Mouse (Mus musculus) stomach, embryonic 15.5 days (tissue): Measurements from ENCODE around the gene Tdrd3. TPM values are rescaled to one million over a fixed set of nuclear protein-coding genes. Genes with fewer than 3 reads are reported as not detected.
A peak's percentile ranks its signal among the peaks of the same experiment; 100 is the strongest.

ENCODE experiments used
- ATAC-seq: fragments of 200-750 bp; cut with Nextera tagmentation; 2 replicates; pipeline ENCODE4 v1.8.0; 2017; ENCODE audit warnings: low read depth, moderate number of reproducible peaks, moderate TSS enrichment; ENCODE audit not compliant: insufficient read depth, low FRiP score
- H3K27ac ChIP-seq: fragments of 300-500 bp; sonication (generic); 2 replicates; pipeline ENCODE4 v1.5.1; 2015; ENCODE audit warnings: mild to moderate bottlenecking, inconsistent platforms
- H3K27me3 ChIP-seq: fragments of 300-500 bp; sonication (generic); replicated peaks from 2 replicates; pipeline ENCODE4 v1.6.1; 2015; ENCODE audit warnings: inconsistent platforms
- H3K36me3 ChIP-seq: fragments of 300-500 bp; sonication (generic); 2 replicates; pipeline ENCODE4 v1.6.1; 2015; ENCODE audit warnings: inconsistent platforms
- H3K4me1 ChIP-seq: fragments of 300-500 bp; sonication (generic); 2 replicates; pipeline ENCODE4 v1.6.1; 2015; ENCODE audit warnings: inconsistent platforms
- H3K4me2 ChIP-seq: fragments of 300-500 bp; sonication (generic); 2 replicates; pipeline ENCODE4 v1.6.1; 2015; ENCODE audit warnings: mild to moderate bottlenecking, inconsistent platforms
- H3K4me3 ChIP-seq: fragments of 300-500 bp; sonication (generic); replicated peaks from 2 replicates; pipeline ENCODE4 v1.5.1; 2015; ENCODE audit warnings: inconsistent platforms
- H3K9ac ChIP-seq: fragments of 300-500 bp; sonication (generic); 2 replicates; pipeline ENCODE4 v1.6.1; 2015; ENCODE audit warnings: inconsistent platforms
- H3K9me3 ChIP-seq: fragments of 300-500 bp; sonication (generic); 2 replicates; pipeline ENCODE4 v1.6.1; 2016; ENCODE audit warnings: inconsistent platforms
- WGBS: fragments of 180-500 bp; shearing (Covaris S2); methylation state at CpG from one replicate; pipeline ENCODE4 v1.1.7; 2015; 5-methylcytosine and 5-hydroxymethylcytosine counted together
- polyA plus RNA-seq: library from polyadenylated mRNA; unstranded; fragments of >200 nt; fragmentation: Nextera tagmentation; extraction: Ambion mirVana; gene quantifications from 2 replicates; pipeline ENCODE4 v1.2.1, GENCODE M21; 2015

Gene Tdrd3
- polyA plus RNA-seq, result 24.2 and 26.1 TPM in 2 replicates

DNA sequence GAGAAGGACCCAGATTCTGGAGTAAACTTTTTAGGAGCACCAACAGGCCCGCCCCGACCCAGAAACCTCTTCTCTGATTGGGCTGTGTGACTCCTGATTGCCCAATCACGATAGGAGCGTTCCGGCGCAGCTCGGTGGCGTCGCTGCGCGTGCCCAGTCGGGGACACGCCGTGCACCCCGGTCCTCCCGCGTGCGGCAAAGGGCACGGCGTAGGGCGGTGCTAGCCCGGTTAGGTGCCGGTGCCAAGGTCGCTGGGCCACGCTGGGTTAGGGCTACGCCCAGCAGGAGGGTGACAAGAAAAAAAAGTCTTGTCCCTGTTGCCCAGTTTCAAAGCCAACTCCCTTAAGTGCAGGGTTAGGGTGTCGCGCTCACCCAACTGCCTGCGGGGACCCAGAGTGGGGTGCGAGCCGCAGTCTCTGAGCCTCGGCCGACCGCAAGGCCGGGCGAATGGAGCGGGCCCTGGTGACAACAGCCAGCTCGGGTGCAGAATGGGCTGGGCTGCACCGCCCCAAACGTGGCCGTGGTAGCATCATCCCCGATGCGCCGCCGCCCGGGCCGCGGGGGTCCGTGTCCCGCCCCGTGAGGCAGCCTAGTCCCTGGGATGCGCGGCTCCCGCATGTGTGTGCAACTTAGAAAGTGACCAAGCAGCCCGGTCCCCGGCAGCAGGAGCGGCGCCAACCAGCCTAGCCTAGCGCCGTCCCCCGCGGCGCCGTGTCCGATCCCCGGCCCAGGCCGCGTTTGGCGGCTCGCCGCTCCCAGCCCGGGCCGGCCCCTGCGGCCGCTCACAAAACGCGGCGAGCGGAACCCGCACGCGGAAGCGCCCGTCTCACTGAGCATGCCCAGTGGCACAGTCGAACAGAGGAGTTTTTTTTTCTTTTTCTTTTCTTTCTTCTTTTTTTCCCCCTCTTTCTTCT lies at the start of gene Tdrd3:
Tdrd3 (plus strand) TSS at position 832 of the 914 bp plus-strand sequence.
- H3K9me3 ChIP-seq, result no peaks in the 10 kb centered on the region
- peak within 1 kb of the TSS; percentile 80 for H3K4me2 ChIP-seq
- no peaks in the 10 kb centered on the region for H3K36me3 ChIP-seq
- H3K4me1 ChIP-seq, result 0 out of 2 replicates have a peak, but pooled peaks cover 3% of the 10 kb centered on the region
- peak within 1 kb of the TSS; percentile 89 for H3K4me3 ChIP-seq
- peak; percentile 96 for ATAC-seq
- no peaks in the 10 kb centered on the region for H3K27me3 ChIP-seq
- WGBS, result under 1% methylated on average over 85 of the region's 85 CpGs
- peak within 1 kb of the TSS; percentile 100 for H3K27ac ChIP-seq
- H3K9ac ChIP-seq, result peak within 1 kb of the TSS; percentile 82

DNA sequence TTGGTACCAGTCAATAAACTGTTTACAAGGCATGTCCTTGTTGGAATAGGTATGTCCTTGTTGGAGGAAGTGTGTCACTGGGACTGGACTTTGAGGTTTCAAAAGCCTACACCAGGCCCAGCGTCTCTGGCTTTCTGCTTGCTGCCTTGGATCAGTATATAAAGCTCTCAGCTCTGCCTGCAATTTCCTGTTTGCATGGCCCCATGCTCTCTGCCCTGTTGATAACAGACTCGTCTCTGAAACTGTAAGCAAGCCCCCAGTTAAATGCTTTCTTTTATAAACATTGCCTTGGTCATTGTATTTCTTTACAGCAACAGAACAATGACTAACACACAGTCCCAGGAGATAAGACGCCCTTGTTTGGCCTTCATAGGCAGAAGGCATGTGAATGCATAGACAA lies 49.3 kb upstream of the Tdrd3 start:
- Histone ChIP-seq H3K4me2 (no peak overlapping the region), H3K9me3 (no peaks in the 10 kb centered on the region), H3K36me3 (no peaks in the 10 kb centered on the region), H3K4me1 (no peaks in the 10 kb centered on the region), H3K27me3 (no peaks in the 10 kb centered on the region), H3K27ac (no peak overlapping the region), H3K9ac (no peak overlapping the region), H3K4me3 (no peak overlapping the region)
- ATAC-seq, result no peak
- 26% methylated on average over 3 of the region's 3 CpGs for WGBS

DNA sequence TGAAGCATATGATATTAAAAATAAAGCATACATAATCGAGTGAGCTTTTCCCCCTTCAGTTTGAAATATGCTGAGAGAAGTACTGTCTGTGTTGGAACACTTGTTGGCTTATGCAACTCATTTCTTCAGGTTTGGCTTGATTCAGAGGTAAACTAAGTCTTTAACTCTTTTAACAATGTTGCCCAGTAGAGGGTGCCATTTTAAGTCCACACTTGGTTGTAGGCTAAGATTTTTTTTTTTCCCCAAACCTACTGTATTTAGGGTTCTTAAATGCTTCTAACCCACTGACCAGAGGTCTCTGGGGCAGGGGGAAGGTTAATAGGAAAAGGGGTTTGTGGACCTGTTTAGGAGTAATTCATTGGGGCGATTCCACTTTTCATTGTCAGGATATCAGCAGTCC lies 33.4 kb upstream of the Tdrd3 start:
- H3K27ac ChIP-seq, result no peak overlapping the region
- no peaks in the 10 kb centered on the region for H3K27me3 ChIP-seq
- no peaks in the 10 kb centered on the region for H3K36me3 ChIP-seq
- no peak overlapping the region for H3K9ac ChIP-seq
- H3K4me3 ChIP-seq, result no peak overlapping the region
- H3K9me3 ChIP-seq, result no peaks in the 10 kb centered on the region
- 60% methylated on average over 2 of the region's 2 CpGs for WGBS
- no peaks in the 10 kb centered on the region for H3K4me1 ChIP-seq
- no peak overlapping the region for H3K4me2 ChIP-seq
- ATAC-seq, result no peak

DNA sequence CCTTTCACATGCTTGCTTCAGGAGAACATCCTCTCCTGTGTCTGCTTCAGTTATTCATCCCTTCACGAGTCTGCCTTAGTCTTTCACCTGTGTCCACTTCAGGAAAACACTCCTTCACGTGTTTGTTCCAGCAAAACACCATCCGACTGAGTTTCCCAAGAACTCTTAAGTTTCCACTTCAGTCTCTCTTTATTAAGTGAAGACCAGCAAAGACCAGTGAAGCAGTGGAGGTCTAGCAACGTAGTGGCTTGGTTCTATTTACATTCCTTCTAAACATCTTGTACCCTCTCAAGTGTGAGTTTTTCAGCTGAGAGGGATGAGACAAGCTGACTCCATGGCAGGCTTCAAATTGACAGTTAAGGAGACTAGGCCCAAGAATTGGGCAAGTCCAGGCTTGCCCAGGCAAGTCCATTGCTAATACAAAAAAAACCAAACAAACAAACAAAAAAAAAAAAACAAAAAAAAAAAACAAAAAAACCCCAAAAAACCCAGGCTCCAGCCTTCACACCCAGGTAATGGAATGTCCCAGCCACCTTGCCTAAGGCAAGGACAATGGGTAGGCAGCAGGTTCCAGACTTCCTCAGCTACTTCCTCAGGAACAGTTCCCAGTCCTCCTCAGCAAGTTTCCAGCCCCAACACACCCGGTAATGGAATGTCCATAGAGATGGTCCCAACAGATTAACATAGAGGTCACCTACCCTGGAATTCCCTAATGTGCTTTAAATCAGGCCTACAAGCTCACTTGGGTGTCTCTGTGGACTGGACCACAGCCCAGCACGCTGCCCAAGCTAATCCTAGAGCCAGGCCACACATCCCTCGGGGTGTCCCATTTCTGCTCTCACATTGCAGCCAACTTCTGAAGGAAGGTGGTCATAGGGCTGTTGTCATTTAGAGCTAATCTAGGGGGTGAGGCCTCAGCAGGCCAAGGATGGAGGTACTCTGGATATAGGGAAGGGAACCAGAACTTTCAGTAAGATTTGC lies 31.9 kb upstream of the Tdrd3 start:
- H3K4me1 ChIP-seq, result no peaks in the 10 kb centered on the region
- no peaks in the 10 kb centered on the region for H3K36me3 ChIP-seq
- no peaks in the 10 kb centered on the region for H3K9me3 ChIP-seq
- WGBS, result 80% methylated on average over 7 of the region's 7 CpGs
- H3K9ac ChIP-seq, result no peak overlapping the region
- H3K27ac ChIP-seq, result no peak overlapping the region
- no peak overlapping the region for H3K4me3 ChIP-seq
- no peak overlapping the region for H3K4me2 ChIP-seq
- ATAC-seq, result no peak
- H3K27me3 ChIP-seq, result no peaks in the 10 kb centered on the region

DNA sequence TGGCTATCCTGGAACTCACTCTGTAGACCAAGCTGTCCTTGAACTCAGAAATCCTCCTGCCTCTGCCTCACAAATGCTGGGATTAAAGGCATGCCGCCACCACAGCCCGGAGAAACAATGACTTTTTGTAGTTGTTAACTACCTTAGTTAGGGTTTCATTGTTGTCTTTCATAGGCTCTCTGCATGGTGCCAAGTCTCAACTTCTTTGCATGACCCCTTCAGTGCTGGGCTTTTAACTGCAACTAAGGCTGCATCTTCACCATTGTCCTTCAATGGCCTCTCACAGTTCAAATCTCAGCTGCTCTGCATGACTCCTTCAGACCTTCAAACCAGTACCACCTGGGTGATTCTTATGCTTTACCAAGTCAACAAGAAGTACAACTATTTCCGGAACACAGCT lies 23.3 kb upstream of the Tdrd3 start:
- Histone ChIP-seq H3K27ac (no peak overlapping the region), H3K9ac (no peak overlapping the region), H3K36me3 (no peaks in the 10 kb centered on the region), H3K4me2 (no peak overlapping the region), H3K4me3 (no peak overlapping the region), H3K4me1 (no peaks in the 10 kb centered on the region), H3K9me3 (no peaks in the 10 kb centered on the region), H3K27me3 (no peaks in the 10 kb centered on the region)
- 90% methylated on average over 3 of the region's 3 CpGs for WGBS
- ATAC-seq, result no peak

DNA sequence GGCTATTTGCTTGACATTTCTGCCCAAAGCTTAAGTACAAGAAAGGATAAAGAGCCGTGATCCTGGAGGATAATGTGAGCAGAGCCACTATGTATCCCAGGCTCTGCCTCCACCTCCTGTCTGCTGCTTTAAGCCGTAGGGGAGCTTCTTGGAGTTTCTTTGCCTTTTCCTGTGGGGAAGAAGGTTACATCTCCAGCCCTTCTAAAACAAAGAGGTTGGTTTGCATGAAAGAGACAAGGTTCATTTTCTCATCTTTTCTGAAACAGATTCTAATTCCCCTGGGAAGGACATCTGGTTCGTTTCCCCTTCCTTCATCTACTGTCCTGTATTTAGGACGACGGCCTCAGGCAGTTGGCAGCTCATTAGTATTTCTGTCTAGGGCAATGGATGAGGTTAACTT lies 19.8 kb upstream of the Tdrd3 start:
- 59% methylated on average over 5 of the region's 5 CpGs for WGBS
- no peak overlapping the region for H3K4me3 ChIP-seq
- H3K4me1 ChIP-seq, result no peaks in the 10 kb centered on the region
- H3K36me3 ChIP-seq, result no peaks in the 10 kb centered on the region
- no peak overlapping the region for H3K4me2 ChIP-seq
- no peak overlapping the region for H3K9ac ChIP-seq
- no peak overlapping the region for H3K27ac ChIP-seq
- no peak for ATAC-seq
- no peaks in the 10 kb centered on the region for H3K9me3 ChIP-seq
- H3K27me3 ChIP-seq, result no peaks in the 10 kb centered on the region

DNA sequence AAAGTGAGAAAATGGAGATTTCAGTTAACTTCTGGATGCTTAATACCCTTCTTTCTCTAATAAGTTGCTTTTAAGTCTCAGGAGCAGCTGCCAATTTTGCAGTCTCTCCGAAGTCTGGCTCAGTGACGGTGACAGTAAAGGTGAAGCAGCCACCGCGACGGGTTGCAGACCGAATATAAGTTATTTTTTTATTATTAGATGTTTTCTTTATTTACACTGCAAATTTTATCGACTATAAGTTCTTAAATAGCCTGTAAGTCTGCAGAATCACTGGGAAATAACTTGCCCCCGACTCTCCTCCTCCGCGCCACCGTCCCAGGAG lies 992 bp upstream of the Tdrd3 start:
- H3K4me1 ChIP-seq, result 0 out of 2 replicates have a peak, but pooled peaks cover 3% of the 10 kb centered on the region
- H3K4me2 ChIP-seq, result peak overlapping the region; percentile 80
- ATAC-seq, result no peak
- no peaks in the 10 kb centered on the region for H3K9me3 ChIP-seq
- WGBS, result 1% methylated on average over 11 of the region's 11 CpGs
- peak overlapping the region; percentile 9; the same call in 1 of the 2 replicates for H3K9ac ChIP-seq
- peak overlapping the region; percentile 89 for H3K4me3 ChIP-seq
- H3K27ac ChIP-seq, result peak overlapping the region; percentile 100; the same call in 1 of the 2 replicates
- H3K36me3 ChIP-seq, result no peaks in the 10 kb centered on the region
- no peaks in the 10 kb centered on the region for H3K27me3 ChIP-seq

DNA sequence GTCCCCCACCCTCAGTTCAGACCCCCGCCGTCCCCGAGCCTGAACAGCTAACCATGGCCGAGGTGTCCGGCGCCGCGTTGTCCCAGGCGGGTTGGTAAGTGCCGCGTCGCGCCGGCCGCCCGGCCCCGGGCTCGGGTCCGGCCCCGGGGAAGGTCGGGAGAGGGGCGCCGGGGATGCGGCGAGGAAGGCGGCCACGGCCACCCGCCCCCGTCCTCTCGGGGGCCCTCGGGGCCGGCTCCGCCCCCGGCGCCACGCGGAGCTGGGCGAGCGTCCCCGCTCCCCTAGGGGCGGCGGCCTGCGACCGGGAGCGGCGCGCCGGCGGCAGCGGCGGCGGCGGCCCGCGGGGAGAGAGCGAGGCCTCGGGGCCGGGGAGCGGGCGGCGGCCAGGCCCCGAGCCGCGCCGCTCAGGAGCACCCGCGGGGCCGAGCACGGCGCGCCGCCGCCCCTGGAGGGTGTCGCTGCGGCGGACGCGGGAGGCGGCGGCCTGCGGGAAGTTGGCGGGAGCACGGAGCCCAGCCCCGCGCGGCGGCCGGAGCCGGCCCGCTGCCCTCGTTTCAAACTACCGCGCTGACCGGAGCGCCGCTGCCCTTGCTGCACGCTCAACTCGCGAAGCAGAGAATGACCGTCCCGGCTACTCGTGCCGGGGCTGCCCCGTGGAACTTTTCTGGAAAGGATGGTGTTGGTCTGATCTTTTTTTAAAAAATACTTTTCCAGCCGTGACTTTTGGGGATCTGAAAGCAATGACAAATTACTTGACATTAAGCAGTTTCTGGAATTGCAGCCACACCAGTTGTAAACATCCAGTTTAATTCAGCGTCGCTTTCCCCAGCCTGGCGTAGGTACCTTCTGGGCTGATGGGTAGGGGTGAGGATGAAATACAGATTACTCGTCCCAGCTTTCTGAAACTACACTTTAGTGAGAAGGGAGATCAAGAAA lies 584 bp downstream of the Tdrd3 start:
- under 1% methylated on average over 92 of the region's 109 CpGs for WGBS
- Histone ChIP-seq H3K9me3 (no peaks in the 10 kb centered on the region), H3K9ac (peak overlapping the region; percentile 82), H3K4me2 (peak overlapping the region; percentile 80), H3K36me3 (no peaks in the 10 kb centered on the region), H3K27ac (peak overlapping the region; percentile 100), H3K27me3 (no peaks in the 10 kb centered on the region), H3K4me3 (peak overlapping the region; percentile 89), H3K4me1 (0 out of 2 replicates have a peak, but pooled peaks cover 3% of the 10 kb centered on the region)
- peak; percentile 45 for ATAC-seq

DNA sequence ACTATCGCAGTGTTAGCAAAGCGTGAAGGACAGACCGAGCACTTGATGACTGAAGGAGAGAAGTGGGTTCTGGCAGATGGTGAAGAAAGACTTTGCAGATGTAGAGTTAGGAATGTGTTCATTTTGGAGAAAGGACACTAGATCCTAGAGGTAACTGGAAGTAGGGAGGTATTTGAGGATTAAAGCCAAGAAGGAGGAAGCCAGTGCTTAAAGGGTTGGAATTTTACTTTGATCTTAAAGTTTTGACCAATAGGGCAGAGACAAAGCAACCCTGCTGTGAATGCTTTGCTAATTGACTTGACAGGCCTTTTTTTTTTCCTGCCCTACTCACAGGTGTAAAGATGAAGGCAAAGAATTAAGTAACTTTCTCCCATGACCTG lies 1.2 kb downstream of the Tdrd3 start:
- H3K27ac ChIP-seq, result peak overlapping the region; percentile 100
- peak overlapping the region; percentile 82; the same call in 1 of the 2 replicates for H3K9ac ChIP-seq
- 0% methylated on average over 3 of the region's 3 CpGs for WGBS
- peak overlapping the region; percentile 80 for H3K4me2 ChIP-seq
- H3K36me3 ChIP-seq, result no peaks in the 10 kb centered on the region
- no peaks in the 10 kb centered on the region for H3K9me3 ChIP-seq
- 0 out of 2 replicates have a peak, but pooled peaks cover 3% of the 10 kb centered on the region for H3K4me1 ChIP-seq
- H3K27me3 ChIP-seq, result no peaks in the 10 kb centered on the region
- peak overlapping the region; percentile 89 for H3K4me3 ChIP-seq
- no peak for ATAC-seq

DNA sequence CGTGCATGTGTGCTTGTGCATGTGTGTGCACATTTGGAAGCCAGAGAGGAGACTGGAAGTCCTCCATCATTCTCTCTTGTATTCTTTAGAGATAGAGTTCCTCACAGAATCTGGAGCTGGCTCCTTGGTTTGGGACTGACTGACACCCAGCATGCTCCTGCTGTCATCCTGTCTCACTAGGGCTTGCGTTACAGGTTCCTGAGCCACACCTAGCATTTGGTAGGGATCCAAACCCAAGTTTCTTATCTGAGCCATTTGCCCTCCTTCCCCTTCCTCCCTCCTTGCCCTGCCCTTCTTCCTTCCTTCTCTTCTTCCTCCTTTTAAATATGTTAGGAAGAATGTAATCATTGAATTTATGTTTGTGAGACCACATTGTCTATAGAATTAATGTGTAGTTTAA lies 3.3 kb downstream of the Tdrd3 start:
- no peak overlapping the region for H3K27ac ChIP-seq
- no peak overlapping the region for H3K4me3 ChIP-seq
- H3K27me3 ChIP-seq, result no peaks in the 10 kb centered on the region
- H3K9ac ChIP-seq, result no peak overlapping the region
- ATAC-seq, result no peak
- no peaks in the 10 kb centered on the region for H3K9me3 ChIP-seq
- WGBS, result 82% methylated on average over 2 of the region's 2 CpGs
- H3K4me1 ChIP-seq, result 0 out of 2 replicates have a peak, but pooled peaks cover 3% of the 10 kb centered on the region
- H3K36me3 ChIP-seq, result no peaks in the 10 kb centered on the region
- no peak overlapping the region for H3K4me2 ChIP-seq

DNA sequence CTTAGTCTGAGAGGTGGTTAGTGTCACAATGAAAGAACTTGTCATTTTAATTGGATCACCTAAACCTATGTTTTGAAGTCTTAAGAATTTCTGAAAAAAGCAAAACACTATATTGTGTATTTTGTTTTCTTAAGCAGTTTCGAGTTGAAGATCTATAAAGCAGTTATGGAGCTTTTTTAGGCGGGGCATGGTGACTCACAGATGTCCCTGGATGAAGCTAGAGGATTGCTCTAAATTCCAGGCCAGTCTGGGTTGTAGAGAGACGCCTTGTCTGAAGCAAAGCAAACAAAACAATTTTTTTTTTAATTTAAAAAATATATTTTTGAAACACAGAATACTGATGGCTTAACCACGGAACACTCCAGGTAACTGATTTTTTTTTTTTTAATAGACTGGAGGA lies 4.1 kb downstream of the Tdrd3 start:
- Histone ChIP-seq H3K9me3 (no peaks in the 10 kb centered on the region), H3K27ac (no peak overlapping the region), H3K9ac (no peak overlapping the region), H3K36me3 (no peaks in the 10 kb centered on the region), H3K27me3 (no peaks in the 10 kb centered on the region), H3K4me2 (no peak overlapping the region), H3K4me1 (0 out of 2 replicates have a peak, but pooled peaks cover 3% of the 10 kb centered on the region), H3K4me3 (no peak overlapping the region)
- no peak for ATAC-seq
- 75% methylated on average over 4 of the region's 4 CpGs for WGBS
